Mouse (Mus musculus) CD8-positive naive resting alpha-beta T cell, adult 57 days (primary cell): Measurements from ENCODE around the gene Mfsd7a. TPM values are rescaled to one million over a fixed set of nuclear protein-coding genes. Genes with fewer than 3 reads are reported as not detected.

ENCODE experiments used
- total RNA-seq: library from RNA; stranded (reverse); gene quantifications from one replicate; pipeline ENCODE4 v1.2.4, GENCODE M21; 2023

Mfsd7a gene
- not detected for total RNA-seq

GRCm38 (mm10) chr5:108448785-108449668 is at the start of gene Mfsd7a:
TSS of gene Mfsd7a (minus strand) at chr5:108448891.

GRCm38 (mm10) chr5:108461082-108462065 is 12.7 kb upstream of the Mfsd7a start, which contains the start of gene Pcgf3:
TSS of gene Pcgf3 (plus strand) at chr5:108461232.

GRCm38 (mm10) chr5:108433804-108434587 is 14.7 kb downstream of the Mfsd7a start, which contains the start of gene Atp5k:
TSS of gene Atp5k (minus strand) at chr5:108434448.

Other genes with a start within 250 kb of the Mfsd7a start
- 34.9 TPM for gene Dr1, start 180.0 kb downstream of the Mfsd7a start, total RNA-seq
- 2.1 TPM for gene Pigg, start 136.3 kb downstream of the Mfsd7a start, total RNA-seq
- not detected for gene Gm42517, start 81.0 kb downstream of the Mfsd7a start, total RNA-seq
- gene Pde6b, start 60.5 kb downstream of the Mfsd7a start, total RNA-seq = not detected
- gene Atp5k, start 14.4 kb downstream of the Mfsd7a start, total RNA-seq = 67.2 TPM
- gene Pcgf3, start 12.3 kb upstream of the Mfsd7a start, total RNA-seq = 33.9 TPM
- not detected for gene Cplx1, start 101.1 kb upstream of the Mfsd7a start, total RNA-seq
- gene Gak, start 180.9 kb upstream of the Mfsd7a start, total RNA-seq = 156 TPM
- 19.0 TPM for gene Tmem175, start 180.9 kb upstream of the Mfsd7a start, total RNA-seq
- gene Idua, start 211.4 kb upstream of the Mfsd7a start, total RNA-seq = 33.0 TPM
- 38.9 TPM for gene Dgkq, start 220.8 kb upstream of the Mfsd7a start, total RNA-seq
- gene Slc26a1, start 226.7 kb upstream of the Mfsd7a start, total RNA-seq = not detected
- 4.3 TPM for gene Fgfrl1, start 243.5 kb upstream of the Mfsd7a start, total RNA-seq